Mouse (Mus musculus): Measurements from ENCODE around the gene Rbpj.
A peak's percentile ranks its signal among the peaks of the same experiment; 100 is the strongest.

The Rbpj gene

GRCm38 (mm10) chr5:53554926-53555325 is 89.0 kb downstream of the Rbpj start:
- no peak for DNase-seq

- DNase-seq, result no peak
These were observed 89.5 kb downstream of the Rbpj start for GRCm38 (mm10) chr5:53555474-53555873.

GRCm38 (mm10) chr5:53555929-53556328 is 90.0 kb downstream of the Rbpj start:
- DNase-seq, result no peak

- no peak for DNase-seq
These were observed 91.8 kb downstream of the Rbpj start for GRCm38 (mm10) chr5:53557544-53558260.

- no peak for DNase-seq
These were observed 95.2 kb downstream of the Rbpj start for GRCm38 (mm10) chr5:53561160-53561559.

GRCm38 (mm10) chr5:53564309-53564708 is 98.4 kb downstream of the Rbpj start:
- DNase-seq, result no peak

- no peak for DNase-seq
These were observed 99.4 kb downstream of the Rbpj start for GRCm38 (mm10) chr5:53565213-53565794.

GRCm38 (mm10) chr5:53566485-53567083 is 100.6 kb downstream of the Rbpj start:
- no peak for DNase-seq

GRCm38 (mm10) chr5:53572496-53572895 is 106.5 kb downstream of the Rbpj start:
- no peak for DNase-seq

- DNase-seq, result no peak
These were observed 109.0 kb downstream of the Rbpj start for GRCm38 (mm10) chr5:53574883-53575442.

- DNase-seq, result no peak
These were observed 111.4 kb downstream of the Rbpj start for GRCm38 (mm10) chr5:53577272-53577889.

- DNase-seq, result no peak
These were observed 118.3 kb downstream of the Rbpj start for GRCm38 (mm10) chr5:53584069-53584767.

GRCm38 (mm10) chr5:53588421-53589171 is 122.6 kb downstream of the Rbpj start:
- DNase-seq, result peak; percentile 14

- peak; percentile 98 for DNase-seq
These were observed 123.4 kb downstream of the Rbpj start for GRCm38 (mm10) chr5:53589172-53589960.

- DNase-seq, result peak; percentile 99
These were observed 124.3 kb downstream of the Rbpj start for GRCm38 (mm10) chr5:53590179-53590765.

GRCm38 (mm10) chr5:53590875-53591682 is 125.1 kb downstream of the Rbpj start:
- DNase-seq, result peak; percentile 52

GRCm38 (mm10) chr5:53591683-53592050 is 125.7 kb downstream of the Rbpj start:
- no peak for DNase-seq

GRCm38 (mm10) chr5:53593080-53593688 is 127.2 kb downstream of the Rbpj start:
- no peak for DNase-seq

- peak; percentile 22 for DNase-seq
These were observed 128.3 kb downstream of the Rbpj start for GRCm38 (mm10) chr5:53594274-53594673.

- DNase-seq, result no peak
These were observed 132.6 kb downstream of the Rbpj start for GRCm38 (mm10) chr5:53598510-53598909.
